Mouse (Mus musculus) MEL (cell line): ENCODE measurements around the gene Zfp74. TPM values are rescaled to one million over a fixed set of nuclear protein-coding genes. Genes with fewer than 3 reads are reported as not detected.

Source experiments
- DNase-seq: peaks from one replicate; pipeline ENCODE4 v3.0.0; 2011; ENCODE audit warnings: low read depth, low spot score
- H3K27ac ChIP-seq: 2 replicates; pipeline ENCODE4 v1.5.1; 2012; ENCODE audit warnings: low read depth, mild to moderate bottlenecking, control low read depth, low read length, moderate library complexity; ENCODE audit not compliant: control insufficient read depth
- H3K27me3 ChIP-seq, 2 experiments: fragments of 150-350 bp in 1 of 2; sonication (generic) in 1 of 2; 2 replicates each; pipeline ENCODE4 v1.6.1; 2012; ENCODE audit warnings: low read length in 2 of 2, mild to moderate bottlenecking in 2 of 2, improper control_type of control experiment in 1 of 2, moderate library complexity in 1 of 2; ENCODE audit not compliant: insufficient read depth in 2 of 2, control insufficient read depth in 1 of 2
- H3K36me3 ChIP-seq, 2 experiments: 2 replicates each; pipeline ENCODE4 v1.6.1; 2012 to 2014; ENCODE audit warnings: low read length in 2 of 2, improper control_type of control experiment in 1 of 2, inconsistent platforms in 1 of 2, mild to moderate bottlenecking in 1 of 2; ENCODE audit not compliant: insufficient read depth in 2 of 2, control insufficient read depth in 1 of 2
- H3K4me1 ChIP-seq, 2 experiments: fragments of 150-350 bp in 1 of 2; sonication (generic) in 1 of 2; 2 replicates each; pipeline ENCODE4 v1.6.1; 2012; ENCODE audit warnings: low read length in 2 of 2, improper control_type of control experiment in 1 of 2, mild to moderate bottlenecking in 1 of 2; ENCODE audit not compliant: insufficient read depth in 2 of 2, control insufficient read depth in 1 of 2
- H3K4me3 ChIP-seq, 2 experiments: fragments of 150-350 bp in 1 of 2; sonication (generic) in 1 of 2; 2 replicates each; pipeline ENCODE4 v1.5.1; 2012; ENCODE audit warnings: low read depth in 2 of 2, low read length in 2 of 2, mild to moderate bottlenecking in 2 of 2, moderate library complexity in 2 of 2, control low read depth in 1 of 2, improper control_type of control experiment in 1 of 2; ENCODE audit not compliant: control insufficient read depth in 1 of 2, insufficient read depth in 1 of 2
- H3K79me2 ChIP-seq: 2 replicates; pipeline ENCODE4 v1.6.1; 2012; ENCODE audit warnings: mild to moderate bottlenecking, low read length, moderate library complexity; ENCODE audit not compliant: control insufficient read depth, poor library complexity, insufficient read depth
- H3K9ac ChIP-seq: 2 replicates; pipeline ENCODE4 v1.6.1; 2012; ENCODE audit warnings: low read depth, mild to moderate bottlenecking, control low read depth, low read length, moderate library complexity; ENCODE audit not compliant: control insufficient read depth, poor library complexity, severe bottlenecking
- H3K9me3 ChIP-seq: fragments of 150-350 bp; sonication (generic); replicated peaks from 2 replicates; pipeline ENCODE4 v1.6.1; 2012; ENCODE audit warnings: mild to moderate bottlenecking, low read length, improper control_type of control experiment, moderate library complexity; ENCODE audit not compliant: insufficient read depth
- CHD1 ChIP-seq: IDR thresholded peaks from 2 replicates; pipeline ENCODE4 v1.6.1; 2012; ENCODE audit warnings: low read depth, mild to moderate bottlenecking, inconsistent platforms, low read length, improper control_type of control experiment
- ETS1 ChIP-seq: IDR thresholded peaks from 2 replicates; pipeline ENCODE4 v1.6.1; 2012; ENCODE audit warnings: low read depth, mild to moderate bottlenecking, inconsistent platforms, low read length, improper control_type of control experiment, moderate library complexity
- HCFC1 ChIP-seq: IDR thresholded peaks from 2 replicates; pipeline ENCODE4 v1.6.1; 2012; ENCODE audit warnings: low read depth, mild to moderate bottlenecking, inconsistent platforms, low read length, improper control_type of control experiment, moderate library complexity
- MAX ChIP-seq: IDR thresholded peaks from 2 replicates; pipeline ENCODE4 v1.6.1; 2011; ENCODE audit warnings: low read length, improper control_type of control experiment
- MYC ChIP-seq: IDR thresholded peaks from 2 replicates; pipeline ENCODE4 v1.6.1; 2011; ENCODE audit warnings: low read depth, mild to moderate bottlenecking, low read length, improper control_type of control experiment, moderate library complexity
- NELFE ChIP-seq: IDR thresholded peaks from 2 replicates; pipeline ENCODE4 v1.6.1; 2011; ENCODE audit warnings: low read depth, low read length, improper control_type of control experiment
- NRF1 ChIP-seq: IDR thresholded peaks from 2 replicates; pipeline ENCODE4 v1.6.1; 2014; ENCODE audit warnings: low read depth, mild to moderate bottlenecking, inconsistent platforms, low read length, improper control_type of control experiment, moderate library complexity; ENCODE audit not compliant: poor library complexity, insufficient read depth, severe bottlenecking
- POLR2A ChIP-seq, 2 experiments: IDR thresholded peaks; 2 replicates each; pipeline ENCODE4 v1.6.1; 2011 to 2012; ENCODE audit warnings: low read length in 2 of 2, mild to moderate bottlenecking in 2 of 2, control low read depth in 1 of 2, improper control_type of control experiment in 1 of 2, low read depth in 1 of 2, moderate library complexity in 1 of 2; ENCODE audit not compliant: control insufficient read depth in 1 of 2, insufficient read depth in 1 of 2, poor library complexity in 1 of 2
- RCOR1 ChIP-seq: IDR thresholded peaks from 2 replicates; pipeline ENCODE4 v1.6.1; 2012; ENCODE audit warnings: low read depth, mild to moderate bottlenecking, inconsistent platforms, low read length, improper control_type of control experiment
- SIN3A ChIP-seq: IDR thresholded peaks from 2 replicates; pipeline ENCODE4 v1.6.1; 2012; ENCODE audit warnings: low read length, improper control_type of control experiment, inconsistent platforms
- TBP ChIP-seq: IDR thresholded peaks from 2 replicates; pipeline ENCODE4 v1.8.0; 2011; ENCODE audit warnings: low read depth, low read length, improper control_type of control experiment
- TCF12 ChIP-seq: IDR thresholded peaks from 2 replicates; pipeline ENCODE4 v1.6.1; 2014; ENCODE audit warnings: low read depth, mild to moderate bottlenecking, inconsistent platforms, low read length, improper control_type of control experiment, moderate library complexity
- UBTF ChIP-seq: IDR thresholded peaks from 2 replicates; pipeline ENCODE4 v1.6.1; 2012; ENCODE audit warnings: low read depth, mild to moderate bottlenecking, inconsistent platforms, low read length, improper control_type of control experiment, moderate library complexity, borderline replicate concordance; ENCODE audit not compliant: insufficient read depth
- USF1 ChIP-seq: IDR thresholded peaks from 2 replicates; pipeline ENCODE4 v1.6.1; 2014; ENCODE audit warnings: low read depth, mild to moderate bottlenecking, inconsistent platforms, low read length, improper control_type of control experiment, moderate library complexity
- USF2 ChIP-seq, 2 experiments: IDR thresholded peaks; 2 replicates each; pipeline ENCODE4 v1.6.1; 2011 to 2012; ENCODE audit warnings: improper control_type of control experiment in 2 of 2, low read length in 2 of 2, borderline replicate concordance in 1 of 2, inconsistent platforms in 1 of 2, low read depth in 1 of 2, mild to moderate bottlenecking in 1 of 2; ENCODE audit not compliant: insufficient read depth in 1 of 2
- ZKSCAN1 ChIP-seq: IDR thresholded peaks from 2 replicates; pipeline ENCODE4 v1.6.1; 2012; ENCODE audit warnings: low read depth, mild to moderate bottlenecking, inconsistent platforms, low read length, improper control_type of control experiment, moderate library complexity
- ZMIZ1 ChIP-seq: IDR thresholded peaks from 2 replicates; pipeline ENCODE4 v1.6.1; 2012; ENCODE audit warnings: low read depth, mild to moderate bottlenecking, inconsistent platforms, low read length, improper control_type of control experiment, moderate library complexity
- ZNF384 ChIP-seq: IDR thresholded peaks from 2 replicates; pipeline ENCODE4 v1.6.1; 2012; ENCODE audit warnings: low read depth, mild to moderate bottlenecking, inconsistent platforms, low read length, improper control_type of control experiment
- polyA plus RNA-seq, 2 experiments: library from polyadenylated mRNA; stranded (reverse) in 1 of 2; unstranded in 1 of 2; fragments of >175 nt in 1 of 2; fragments of >200 nt in 1 of 2; gene quantifications; 2 replicates each; pipeline versions ENCODE4 v1.2.1 to v1.2.4; 2012; ENCODE audit warnings: low replicate concordance in 2 of 2, low read depth in 1 of 2; ENCODE audit not compliant: insufficient read length in 2 of 2, insufficient read depth in 1 of 2, missing spikeins in 1 of 2
- total RNA-seq: library from RNA; depleted of rRNA; stranded (reverse); fragments of 300-350 nt; gene quantifications from 2 replicates; pipeline ENCODE4 v1.2.3, GENCODE M21; 2012

The Zfp74 gene
- total and polyA plus RNA-seq, 3 experiments = 4.8 to 9.4 TPM; not detected in 1

- TF ChIP-seq USF1 (no peak), MYC (peak; percentile 47; the same call in 1 of the 2 replicates), ZMIZ1 (no peak)
Measured at GRCm38 (mm10) chr7:29908130-29908950, 45.5 kb downstream of the Zfp74 start, which contains the start of gene Zfp383 (continued).

GRCm38 (mm10) chr7:29907206-29907605, 46.7 kb downstream of the Zfp74 start:
- Histone ChIP-seq H3K27me3 (no peaks in the 10 kb centered on the region), H3K9ac (no peak overlapping the region), H3K27ac (no peak overlapping the region), H3K9me3 (no peaks in the 10 kb centered on the region), H3K79me2 (no peaks in the 10 kb centered on the region), H3K36me3 (no peaks in the 10 kb centered on the region; a peak in 1 of 4 replicates), H3K4me3 (no peak overlapping the region), H3K4me1 (peaks cover 0 to 5% of the 10 kb centered on the region in 2 experiments; a peak in 1 of 4 replicates)
- TF ChIP-seq MYC = no peak
- TF ChIP-seq POLR2A (IDR thresholded peaks at IDR 0.05; ENCODE audit: control insufficient read depth in 1 of 2, insufficient read depth in 1 of 2, low read depth in 1 of 2, low read length in 2 of 2, poor library complexity in 1 of 2) = no peak
- no peak for TF ChIP-seq NRF1
- DNase-seq = peak; percentile 21

- H3K36me3 ChIP-seq = no peaks in the 10 kb centered on the region; a peak in 1 of 4 replicates
- H3K9me3 ChIP-seq = no peaks in the 10 kb centered on the region
- peaks cover 0 to 5% of the 10 kb centered on the region in 2 experiments; a peak in 1 of 4 replicates for H3K4me1 ChIP-seq
- TF ChIP-seq RCOR1 = peak; percentile 65
- TF ChIP-seq TCF12 = no peak
- H3K9ac ChIP-seq = peak overlapping the region; percentile 70
- no peaks in the 10 kb centered on the region for H3K79me2 ChIP-seq
- peak overlapping the region; percentile 89 for H3K27ac ChIP-seq
- H3K27me3 ChIP-seq = no peaks in the 10 kb centered on the region
- no peak for DNase-seq
- H3K4me3 ChIP-seq = peak overlapping the region; percentile 74 to 90
Measured at GRCm38 (mm10) chr7:29906682-29907058, 47.2 kb downstream of the Zfp74 start.

- peak; percentile 84 for DNase-seq
- no peaks in the 10 kb centered on the region for H3K9me3 ChIP-seq
- H3K36me3 ChIP-seq = no peaks in the 10 kb centered on the region; a peak in 1 of 4 replicates
- H3K4me1 ChIP-seq = peaks cover 0 to 5% of the 10 kb centered on the region in 2 experiments; a peak in 1 of 4 replicates
- H3K27ac ChIP-seq = peak within 1 kb of the TSS; percentile 89
- H3K27me3 ChIP-seq = no peaks in the 10 kb centered on the region
- peak within 1 kb of the TSS; percentile 70 for H3K9ac ChIP-seq
- H3K4me3 ChIP-seq = peak within 1 kb of the TSS; percentile 74 to 90
- H3K79me2 ChIP-seq = no peaks in the 10 kb centered on the region
- peak; percentile 71 for TF ChIP-seq HCFC1
- peak; percentile 13 for TF ChIP-seq MAX
- 0 out of 2 replicates have a peak, but pooled peaks have one; percentile 10 for TF ChIP-seq USF1
- peak; percentile 63 for TF ChIP-seq NRF1
- TF ChIP-seq ZMIZ1 = 0 out of 2 replicates have a peak, but pooled peaks have one; percentile 25
- TF ChIP-seq ZNF384 = peak; percentile 94
- no peak for TF ChIP-seq UBTF
- peak; percentile 98 for TF ChIP-seq CHD1
- peak; percentile 29; the same call in 1 of the 2 replicates for TF ChIP-seq ZKSCAN1
- peak; percentile 84 for TF ChIP-seq SIN3A
- peak; percentile 78 for TF ChIP-seq MYC
- 0 out of 2 replicates have a peak, but pooled peaks have one; percentile 20 for TF ChIP-seq ETS1
- TF ChIP-seq NELFE = peak; percentile 53
- TF ChIP-seq USF2 (IDR thresholded peaks at IDR 0.05; ENCODE audit: borderline replicate concordance in 1 of 2, insufficient read depth in 1 of 2, low read depth in 1 of 2, low read length in 2 of 2) = no peak
- 0 out of 2 replicates have a peak, but pooled peaks have one; percentile 37 for TF ChIP-seq TBP
Measured at GRCm38 (mm10) chr7:29905966-29906681, 47.8 kb downstream of the Zfp74 start, which contains the start of gene Zfp27. Gene Zfp27, minus strand, starts transcription at chr7:29906572.
